In the genomic region with DNA sequence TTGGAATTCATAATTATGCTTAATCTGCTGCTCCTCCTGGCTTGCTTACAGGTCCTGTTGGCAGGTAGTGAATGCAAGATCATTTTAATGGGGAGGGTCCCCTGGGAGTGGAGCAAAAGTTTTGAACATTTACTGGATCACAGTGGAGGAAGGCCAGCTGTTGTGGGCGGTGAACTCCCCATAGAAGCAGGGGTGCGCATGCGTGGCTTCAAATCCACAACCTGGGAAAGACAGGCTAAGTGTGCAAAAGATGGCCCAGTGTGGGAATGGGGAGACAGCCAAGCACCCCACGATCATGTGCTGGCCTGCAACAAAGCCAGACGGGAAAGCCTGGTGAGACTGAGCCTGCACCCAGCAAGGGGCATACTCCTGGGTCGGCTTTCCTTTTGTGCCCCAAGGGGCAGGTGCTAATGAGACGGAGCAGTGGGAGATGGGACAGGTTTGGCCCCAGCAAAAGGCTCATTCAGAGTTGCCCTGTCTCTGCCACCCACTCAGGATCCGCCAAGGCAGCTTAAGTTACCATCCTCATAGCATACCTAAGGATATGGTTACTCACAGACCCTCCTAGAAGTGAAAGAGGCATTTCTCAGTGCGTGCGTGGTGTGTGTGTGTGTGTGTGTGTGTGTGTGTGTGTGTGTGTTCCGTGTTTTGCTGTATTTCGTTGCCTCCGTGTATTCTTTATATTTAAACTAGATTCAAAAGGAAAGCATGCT, we compare ENCODE assay signal across 10 mouse cellular contexts.
A peak's percentile ranks its signal among the peaks of the same experiment; 100 is the strongest.
DNase-seq lines count a peak whose midpoint lies in the region; ATAC-seq and TF ChIP-seq lines count a peak whose summit lies in the region.
"Had no signal": no experiment of that assay in that cellular context is flagged by ENCODE, and none has a peak within 500 bp of the region (broad histone marks: within the 10 kb centered on the region; RNA-seq: fewer than 3 reads in every experiment).

No protein-coding gene starts in this region.

- no peak for ATAC-seq in forebrain, postnatal 0 days
- ATAC-seq in midbrain, embryonic 15.5 days (replicated peaks): 0 out of 2 replicates have a peak, but pooled peaks have one; percentile 50

- no peaks in the 10 kb centered on the region for H3K9me3 ChIP-seq in forebrain, postnatal 0 days (ENCODE audit: low read length)
- no peaks in the 10 kb centered on the region for H3K9me3 ChIP-seq in midbrain, embryonic 15.5 days

- no peaks in the 10 kb centered on the region for H3K27me3 ChIP-seq in forebrain, postnatal 0 days (ENCODE audit: insufficient read depth, low read length)
- H3K27me3 ChIP-seq in midbrain, embryonic 15.5 days (replicated peaks): no peaks in the 10 kb centered on the region

- TF ChIP-seq CTCF in forebrain, postnatal 0 days (IDR thresholded peaks at IDR 0.05; ENCODE audit: low read depth): no peak

- H3K4me2 ChIP-seq in forebrain, postnatal 0 days (ENCODE audit: low read depth): peak overlapping the region; percentile 29
- no peak overlapping the region; the same call in 1 of the 2 replicates for H3K4me2 ChIP-seq in midbrain, embryonic 15.5 days

- no peak overlapping the region for H3K27ac ChIP-seq in forebrain, postnatal 0 days (ENCODE audit: low read depth, low read length)
- no peak overlapping the region for H3K27ac ChIP-seq in midbrain, embryonic 15.5 days

- peak; percentile 11 for DNase-seq in adrenal gland, postnatal 10 days
- DNase-seq in adrenal gland, adult (ENCODE audit: inconsistent age in 2 of 2, low spot score in 1 of 2): no peak
- peak; percentile 13 for DNase-seq in ovary, postnatal 14 days (ENCODE audit: low spot score)
- no peak for DNase-seq in ovary, postnatal 10 days (ENCODE audit: low spot score)
- peak; percentile 34 for DNase-seq in forebrain, postnatal 0 days
- DNase-seq in adrenal gland, adult 8-10 months: no peak
- no peak for DNase-seq in left cerebral cortex, adult 18-20 months (ENCODE audit: low spot score in 2 of 2)
- DNase-seq: lung, postnatal 36 days had no signal

- H3K4me3 ChIP-seq in forebrain, postnatal 0 days (ENCODE audit: low read depth, low read length): no peak overlapping the region
- no peak overlapping the region for H3K4me3 ChIP-seq in midbrain, embryonic 15.5 days
- H3K4me3 ChIP-seq: erythroblast, embryonic 14.5 days had no signal

- H3K36me3 ChIP-seq in forebrain, postnatal 0 days (ENCODE audit: insufficient read depth): no peaks in the 10 kb centered on the region
- H3K36me3 ChIP-seq in midbrain, embryonic 15.5 days (replicated peaks): no peaks in the 10 kb centered on the region

- 0 out of 2 replicates have a peak, but pooled peaks cover 6% of the 10 kb centered on the region for H3K4me1 ChIP-seq in forebrain, postnatal 0 days (ENCODE audit: insufficient read depth)
- peaks cover 16% of the 10 kb centered on the region for H3K4me1 ChIP-seq in midbrain, embryonic 15.5 days

- WGBS in forebrain, postnatal 0 days: 26% methylated on average over 13 of the region's 13 CpGs
- 37% methylated on average over 13 of the region's 13 CpGs for WGBS in midbrain, embryonic 15.5 days

- no peak overlapping the region for H3K9ac ChIP-seq in forebrain, postnatal 0 days
- H3K9ac ChIP-seq in midbrain, embryonic 15.5 days: no peak overlapping the region

Comparison
In these comparisons a context has a peak if more than half of its experiments do, and no peak if none do; other contexts are left out.
1. DNase-seq: peak in adrenal gland, postnatal 10 days (single experiment), ovary, postnatal 14 days (single experiment) and forebrain, postnatal 0 days (single experiment); none in adrenal gland, adult (0 of 2), ovary, postnatal 10 days (single experiment), adrenal gland, adult 8-10 months (single experiment) and left cerebral cortex, adult 18-20 months (0 of 2).